Mouse (Mus musculus) thymus, postnatal 14 days (tissue): ENCODE data around the gene Aqp5.

Experiments used
- DNase-seq: peaks from one replicate; pipeline ENCODE4 v3.0.0; 2021

Gene Aqp5

DNA sequence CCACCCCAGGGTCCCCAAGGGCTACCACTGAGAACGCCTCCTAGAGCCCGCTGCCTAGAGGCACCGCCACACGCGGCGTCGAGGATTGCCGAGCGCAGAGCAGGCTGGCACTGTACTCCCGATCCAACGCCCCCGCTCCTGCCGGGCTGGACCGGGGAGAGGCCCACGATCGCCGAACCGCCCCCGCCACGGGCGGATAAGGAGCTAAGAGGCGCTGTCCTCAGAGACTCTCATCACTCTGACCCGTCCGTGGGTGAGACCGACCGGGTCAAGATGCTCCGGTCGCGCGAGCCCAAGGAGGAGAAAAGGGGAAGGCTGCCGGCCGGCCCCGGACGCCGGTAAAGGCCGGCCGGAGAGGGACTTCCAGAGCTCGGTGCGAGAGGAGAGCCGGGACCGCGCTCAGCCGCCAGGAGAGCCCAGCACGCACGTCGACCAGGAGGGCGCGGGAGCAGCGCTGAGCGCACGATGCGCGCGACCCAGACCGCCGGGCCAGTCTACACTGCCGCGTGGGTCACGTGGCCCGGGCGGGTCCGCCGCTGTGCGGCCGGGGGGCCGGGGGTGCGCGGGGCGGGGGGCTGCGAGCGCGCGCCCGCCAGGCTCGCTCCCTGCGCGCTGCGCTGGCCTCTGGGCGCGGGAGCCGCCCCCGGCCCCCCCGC is at the start of gene Aqp5:
Gene Aqp5, plus strand, starts transcription at position 354 of the 656 bp plus-strand sequence.
- DNase-seq, result no peak

GRCm38 (mm10) chr15:99544047-99544446 is 46.5 kb upstream of the Aqp5 start:
- DNase-seq, result no peak

DNA sequence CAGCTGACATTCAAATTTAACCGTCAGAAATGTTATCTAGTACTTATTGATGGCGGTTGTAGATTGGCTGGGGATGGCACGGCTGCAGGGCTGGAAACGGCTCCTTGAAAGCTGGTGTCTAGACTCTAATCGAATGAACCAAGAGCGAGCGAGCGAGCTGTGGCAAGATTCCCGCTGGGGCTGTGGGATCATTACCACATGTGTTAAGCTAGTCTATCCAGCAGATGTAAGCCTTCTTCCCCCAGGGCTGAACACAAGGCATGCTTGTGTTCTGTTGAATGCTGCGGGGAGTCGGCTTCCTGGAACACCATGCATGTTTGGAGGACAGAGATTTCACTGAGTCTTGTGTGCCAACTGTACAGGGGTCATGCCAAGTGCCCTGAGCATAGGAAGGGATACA is 44.0 kb upstream of the Aqp5 start:
- DNase-seq, result no peak

DNA sequence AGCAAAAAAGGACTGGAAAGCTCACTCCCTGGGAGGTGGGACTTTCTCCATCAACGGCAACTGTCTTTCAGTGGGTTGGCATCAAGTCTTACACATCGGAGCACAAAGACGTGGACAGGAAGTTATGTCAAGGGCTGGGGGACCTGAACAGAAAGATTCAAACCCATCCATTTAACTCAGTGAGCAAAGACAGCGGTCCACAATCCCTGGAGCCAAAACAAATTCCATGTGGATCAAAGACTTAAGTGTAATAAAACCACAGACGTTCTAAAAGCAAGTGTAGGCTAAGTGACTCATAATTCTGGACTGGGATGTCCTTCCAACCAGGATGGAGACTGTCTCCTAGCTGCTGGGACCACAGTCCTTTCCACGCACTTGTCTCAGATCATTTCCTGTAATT is 42.9 kb upstream of the Aqp5 start:
- DNase-seq, result no peak

- DNase-seq, result no peak
Observed at GRCm38 (mm10) chr15:99549901-99550300, 40.7 kb upstream of the Aqp5 start.

DNA sequence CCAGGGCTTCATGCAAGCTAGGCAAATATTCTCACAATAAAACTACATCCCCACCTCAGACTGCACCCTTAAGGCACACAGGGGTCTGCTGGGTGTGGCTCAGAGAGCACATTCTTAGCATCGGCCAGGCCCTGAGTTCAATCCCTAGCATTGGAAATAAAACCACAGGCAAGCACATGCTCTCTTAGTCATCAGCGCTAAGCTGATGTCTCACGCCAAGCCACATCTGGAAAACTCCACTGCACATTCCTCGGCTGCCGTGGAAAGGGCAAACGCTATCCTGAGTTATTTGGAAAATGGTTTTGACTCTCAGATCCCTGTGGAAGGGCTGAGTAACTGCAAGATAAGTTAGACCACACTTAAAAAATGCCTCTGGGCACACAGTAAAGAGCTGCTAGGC is 36.8 kb upstream of the Aqp5 start:
- no peak for DNase-seq

- DNase-seq, result no peak
Observed at GRCm38 (mm10) chr15:99558947-99559346, 31.6 kb upstream of the Aqp5 start.

GRCm38 (mm10) chr15:99560246-99560645 is 30.3 kb upstream of the Aqp5 start:
- no peak for DNase-seq

DNA sequence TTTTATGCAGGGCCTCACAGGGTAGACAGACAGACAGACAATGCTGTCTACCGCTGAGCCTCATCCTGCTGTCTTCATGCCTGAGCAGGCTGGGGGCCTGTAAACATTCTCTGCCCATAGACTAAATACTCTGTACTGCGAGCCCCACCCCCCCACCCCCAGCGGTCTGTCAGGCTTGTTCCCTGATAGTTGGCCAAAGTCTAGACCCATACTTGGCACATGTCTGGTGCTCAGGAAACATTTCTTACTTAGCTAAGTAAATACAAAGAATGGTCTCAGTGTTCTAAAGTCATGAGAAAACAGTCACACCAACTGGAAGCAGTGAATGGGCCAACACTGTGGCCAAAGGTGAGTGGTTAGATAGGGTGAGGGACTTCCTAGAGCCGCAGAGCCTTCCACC is 23.2 kb upstream of the Aqp5 start:
- no peak for DNase-seq

- DNase-seq, result no peak
Observed at GRCm38 (mm10) chr15:99568682-99569081, 21.9 kb upstream of the Aqp5 start.

DNA sequence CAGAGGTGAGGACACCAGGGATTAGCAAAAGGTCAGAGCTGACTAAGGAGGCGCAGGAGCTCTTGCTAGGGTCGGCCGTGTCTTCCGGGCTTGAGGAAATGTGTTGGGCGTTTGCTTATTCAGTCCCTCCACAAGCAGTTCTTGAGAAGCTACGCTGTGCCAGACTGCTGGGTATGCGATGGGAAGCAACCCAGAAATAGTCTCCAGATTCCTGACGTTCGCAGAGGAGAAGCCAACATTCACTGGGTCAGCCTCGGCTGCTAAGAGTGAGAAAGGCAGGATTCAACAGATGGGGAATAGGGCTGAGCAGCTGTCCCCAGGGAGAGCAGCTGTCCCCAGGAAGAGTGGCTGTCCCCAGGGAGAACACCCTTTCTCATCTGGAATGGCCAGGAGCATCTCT is 21.5 kb upstream of the Aqp5 start:
- no peak for DNase-seq

- DNase-seq, result no peak
Observed at GRCm38 (mm10) chr15:99578802-99579485, 11.6 kb upstream of the Aqp5 start, which contains the start of gene Aqp2. TSS of gene Aqp2 (plus strand) at chr15:99579055.

- no peak for DNase-seq
Observed at GRCm38 (mm10) chr15:99583463-99584344, 6.9 kb upstream of the Aqp5 start.

DNA sequence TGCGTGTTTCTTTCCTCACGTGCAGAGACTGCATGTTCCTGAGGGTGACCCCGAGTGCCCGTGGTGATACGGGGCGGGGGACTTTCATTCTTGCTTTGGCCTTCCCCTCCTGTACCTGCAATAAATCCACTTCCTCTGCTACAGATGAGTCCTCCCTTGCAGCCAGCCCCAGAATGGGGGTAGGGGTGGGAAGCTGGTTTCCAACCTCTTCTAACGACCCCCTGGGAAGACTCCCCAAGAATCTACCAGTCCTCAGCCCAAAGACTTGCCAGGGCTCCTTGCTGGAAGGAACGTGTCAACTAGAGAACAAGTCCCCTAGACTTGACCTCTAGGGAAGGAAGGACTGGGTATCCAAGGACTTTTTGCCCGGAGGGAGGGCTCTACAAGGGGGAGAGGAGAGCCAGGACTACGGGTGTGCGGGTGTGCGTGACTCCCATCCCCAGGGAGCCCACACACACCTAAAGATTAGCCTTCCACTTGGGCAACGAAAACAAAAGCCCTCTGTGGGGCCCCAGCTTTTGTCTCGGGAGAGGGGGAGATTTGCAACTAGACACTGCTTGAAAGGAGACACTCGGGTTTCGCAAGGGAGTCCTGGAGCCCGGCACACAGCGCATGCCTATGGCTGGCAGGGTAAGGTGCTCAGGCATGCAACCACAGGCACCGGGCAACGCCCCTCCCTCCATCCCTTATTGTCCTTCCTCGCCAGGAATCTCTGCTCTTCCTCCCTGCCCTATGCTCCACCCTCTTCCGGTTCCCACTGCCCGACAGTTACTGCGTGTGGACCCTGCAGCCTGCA is 6.0 kb upstream of the Aqp5 start:
- DNase-seq, result no peak

DNA sequence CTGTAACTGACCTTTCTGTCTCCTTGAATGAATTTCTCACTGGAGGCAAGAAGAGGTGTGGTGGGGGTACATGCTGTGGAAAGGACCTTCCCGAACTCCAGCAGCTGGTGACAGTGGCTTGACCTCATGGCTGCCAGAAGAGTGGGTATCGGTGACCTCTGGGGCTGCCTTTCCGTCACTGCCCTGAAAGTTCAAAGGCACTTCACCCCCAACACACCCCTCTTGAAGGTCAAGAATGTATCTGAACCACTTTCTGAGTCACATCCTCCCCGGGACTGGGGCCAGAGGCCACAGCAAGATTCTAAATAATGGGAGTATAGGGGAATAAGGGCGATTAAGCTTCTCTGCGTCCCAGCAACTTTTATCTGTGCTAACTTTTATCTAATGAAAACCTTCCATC is 4.8 kb upstream of the Aqp5 start:
- DNase-seq, result no peak

DNA sequence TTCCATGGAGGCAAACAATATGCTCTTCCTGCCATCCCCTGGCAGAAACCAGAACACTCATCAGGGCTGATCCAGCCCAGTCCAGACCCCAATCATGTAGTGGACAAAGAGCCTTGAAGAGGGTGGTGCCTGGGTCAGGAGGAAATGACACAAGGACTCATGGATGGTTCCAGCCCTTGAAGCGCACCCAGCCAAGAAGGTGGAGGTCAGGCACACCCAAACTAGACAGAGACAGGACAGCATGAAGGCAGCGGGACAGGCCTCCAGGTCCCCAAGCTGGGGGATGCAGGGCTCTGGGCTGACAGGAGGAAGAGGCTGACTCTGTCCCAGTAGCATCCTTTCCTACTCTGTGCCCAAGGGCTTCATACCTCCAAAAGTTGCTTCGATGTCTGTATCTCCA is 4.1 kb upstream of the Aqp5 start:
- no peak for DNase-seq

DNA sequence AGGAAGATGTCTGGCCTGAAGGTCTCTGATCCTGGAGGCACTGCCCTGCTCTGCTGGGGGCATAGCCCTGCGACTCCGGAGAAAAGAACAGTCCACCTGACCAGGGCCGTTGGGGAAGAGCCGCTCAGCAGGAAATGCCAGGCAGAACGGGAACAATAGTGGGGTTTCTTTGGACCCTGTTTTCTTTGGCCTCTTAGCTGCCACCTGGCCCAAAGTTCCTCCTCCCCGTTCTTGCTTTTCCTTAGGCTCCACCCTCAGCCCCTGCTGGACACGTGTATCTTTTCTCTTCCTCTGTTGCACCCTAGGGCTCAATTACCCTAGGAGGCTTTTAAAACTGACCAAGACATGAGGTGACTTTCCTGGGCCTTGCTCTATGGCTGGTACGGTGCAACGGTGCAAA is 1.3 kb upstream of the Aqp5 start:
- DNase-seq, result no peak

GRCm38 (mm10) chr15:99589704-99590103 is 878 bp upstream of the Aqp5 start:
- no peak for DNase-seq

DNA sequence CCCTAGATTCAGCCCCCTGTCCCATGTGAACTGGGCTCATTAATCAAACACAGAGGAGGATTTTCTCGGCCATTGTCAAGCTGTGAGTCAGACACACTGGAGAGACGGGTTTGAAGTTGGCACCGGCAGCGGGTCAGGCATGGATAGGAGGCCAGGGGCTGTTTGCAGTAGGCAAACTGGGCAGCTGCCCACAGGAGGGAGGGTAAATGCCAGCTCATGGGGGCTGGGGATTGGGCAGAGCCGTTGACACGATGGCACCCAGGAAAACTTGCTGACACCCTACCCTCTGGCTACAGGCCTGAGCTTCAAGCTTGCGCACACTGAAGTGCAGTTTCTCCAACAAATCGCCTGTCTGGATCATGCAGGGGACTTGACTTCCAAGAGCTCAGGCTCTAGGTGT is 1.6 kb downstream of the Aqp5 start:
- DNase-seq, result no peak

- DNase-seq, result no peak
Observed at GRCm38 (mm10) chr15:99592877-99593276, 2.3 kb downstream of the Aqp5 start.

GRCm38 (mm10) chr15:99594951-99595350 is 4.4 kb downstream of the Aqp5 start:
- DNase-seq, result no peak

DNA sequence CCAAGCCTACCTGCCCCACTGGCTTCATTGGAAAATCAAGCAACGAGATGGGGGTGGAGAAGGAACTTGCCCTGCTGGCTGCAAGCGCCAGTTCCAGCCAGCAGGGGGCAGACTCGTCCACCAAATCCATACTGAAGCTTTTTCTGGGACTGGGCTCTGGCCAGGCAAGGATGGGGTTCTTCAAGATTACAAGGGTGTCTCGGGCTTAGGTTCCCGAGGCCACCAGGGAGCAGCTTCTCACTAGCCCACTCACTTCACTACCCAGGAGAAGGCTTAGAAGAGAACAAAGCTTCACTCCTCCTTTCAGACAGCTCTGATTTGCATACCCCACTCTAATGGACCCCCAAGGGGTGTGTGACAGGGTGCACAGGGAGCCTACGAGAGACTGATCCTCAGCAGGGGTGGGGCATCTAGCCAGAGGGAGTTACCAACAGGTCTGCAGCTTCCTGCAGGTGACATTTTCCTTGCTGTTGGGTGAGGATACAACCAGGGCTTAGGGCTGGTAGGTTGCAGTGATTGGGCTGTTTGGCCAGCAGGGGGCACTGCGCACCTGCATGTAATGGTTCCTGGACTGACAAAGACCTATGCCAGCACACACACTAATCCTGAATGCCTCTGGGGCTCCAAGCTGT is 5.6 kb downstream of the Aqp5 start:
- DNase-seq, result peak; percentile 76
